29 mouse cellular contexts compared by ENCODE assay signal in the genomic region with DNA sequence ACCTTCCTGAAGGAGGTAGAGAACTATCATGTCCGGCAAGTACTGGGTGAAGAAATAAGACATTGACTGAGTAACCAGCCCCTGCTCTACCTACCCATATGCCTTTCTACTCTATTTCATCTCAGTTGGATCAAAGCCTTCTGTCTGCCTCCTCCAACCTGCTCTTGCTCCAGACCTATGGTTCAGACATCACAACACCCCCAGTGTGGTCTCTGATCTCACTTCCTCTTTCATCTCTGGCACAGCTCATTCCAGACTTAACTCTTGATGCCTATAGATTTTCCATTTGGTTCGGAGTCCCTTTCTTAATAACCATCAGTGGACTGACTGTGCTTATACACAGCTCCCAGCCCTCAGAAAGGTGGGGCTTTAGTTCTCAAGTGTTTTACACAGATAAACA. TPM values are rescaled to one million over a fixed set of nuclear protein-coding genes. Genes with fewer than 3 reads are reported as not detected.
"Had no signal": no experiment of that assay in that cellular context is flagged by ENCODE, and none has a peak within 500 bp of the region (broad histone marks: within the 10 kb centered on the region; RNA-seq: fewer than 3 reads in every experiment).

No protein-coding gene starts in this region.

- DNase-seq: gastrocnemius, adult 2 months; gastrocnemius, postnatal 10 days; gastrocnemius, postnatal 25 days; heart, adult 11 months; heart, adult 2 months; heart, postnatal 14 days; heart, postnatal 36 days; kidney, adult 11 months; kidney, adult 2 months; kidney, adult 9 months; kidney, postnatal 14 days; kidney, postnatal 36 days; layer of hippocampus, adult 9-11 months; layer of hippocampus, postnatal 36 days; left cerebral cortex, postnatal 4 days; liver, embryonic 13.5 days had no signal

- H3K4me3 ChIP-seq: gastrocnemius, adult 2 months; heart, adult 2 months; heart, embryonic 13.5 days; heart, embryonic 15.5 days; hindbrain, embryonic 13.5 days; hindbrain, embryonic 15.5 days; kidney, embryonic 15.5 days; limb, embryonic 13.5 days; limb, embryonic 15.5 days; liver, embryonic 13.5 days; liver, embryonic 15.5 days had no signal

- ATAC-seq: hindbrain, postnatal 0 days; intestine, embryonic 16.5 days had no signal

- H3K27ac ChIP-seq: gastrocnemius, adult 2 months; heart, adult 2 months; heart, embryonic 13.5 days; heart, embryonic 15.5 days; hindbrain, embryonic 13.5 days; hindbrain, embryonic 15.5 days; hindbrain, postnatal 0 days; kidney, embryonic 15.5 days; kidney, postnatal 0 days; limb, embryonic 13.5 days; limb, embryonic 15.5 days; liver, embryonic 13.5 days; liver, embryonic 15.5 days had no signal

RNA-seq across cellular contexts. Expression of a gene that starts 37.1 kb away (rescaled TPM):
- total RNA-seq: gastrocnemius, adult 2 months; hematopoietic stem cell, adult 5-6 weeks had no signal
- polyA plus RNA-seq: liver, adult 2 months had no signal
